Mouse (Mus musculus) brown adipose tissue, adult 24 weeks (tissue): Measurements from ENCODE around the gene Nacc1. TPM values are rescaled to one million over a fixed set of nuclear protein-coding genes. Genes with fewer than 3 reads are reported as not detected.

Source experiments
- H3K27ac ChIP-seq: fragments of 200-500 bp; replicated peaks from 2 replicates; pipeline ENCODE4 v1.5.1; 2012; ENCODE audit warnings: low read depth, mild to moderate bottlenecking, low read length
- H3K4me1 ChIP-seq: fragments of 200-500 bp; 2 replicates; pipeline ENCODE4 v1.6.1; 2012; ENCODE audit warnings: low read length, mixed read lengths; ENCODE audit not compliant: control insufficient read depth, insufficient read depth, insufficient read length
- H3K4me3 ChIP-seq: fragments of 200-500 bp; 2 replicates; pipeline ENCODE4 v1.5.1; 2012; ENCODE audit warnings: low read depth, mild to moderate bottlenecking, low read length, moderate library complexity; ENCODE audit not compliant: insufficient read depth
- polyA plus RNA-seq: library from polyadenylated mRNA; stranded (reverse); fragments of >200 nt; gene quantifications from 2 replicates; pipeline ENCODE4 v1.2.4, GENCODE M21; 2012; ENCODE audit not compliant: missing spikeins, insufficient read depth, insufficient read length

Gene Nacc1
- polyA plus RNA-seq, 1 experiment, result 22.9 TPM

DNA sequence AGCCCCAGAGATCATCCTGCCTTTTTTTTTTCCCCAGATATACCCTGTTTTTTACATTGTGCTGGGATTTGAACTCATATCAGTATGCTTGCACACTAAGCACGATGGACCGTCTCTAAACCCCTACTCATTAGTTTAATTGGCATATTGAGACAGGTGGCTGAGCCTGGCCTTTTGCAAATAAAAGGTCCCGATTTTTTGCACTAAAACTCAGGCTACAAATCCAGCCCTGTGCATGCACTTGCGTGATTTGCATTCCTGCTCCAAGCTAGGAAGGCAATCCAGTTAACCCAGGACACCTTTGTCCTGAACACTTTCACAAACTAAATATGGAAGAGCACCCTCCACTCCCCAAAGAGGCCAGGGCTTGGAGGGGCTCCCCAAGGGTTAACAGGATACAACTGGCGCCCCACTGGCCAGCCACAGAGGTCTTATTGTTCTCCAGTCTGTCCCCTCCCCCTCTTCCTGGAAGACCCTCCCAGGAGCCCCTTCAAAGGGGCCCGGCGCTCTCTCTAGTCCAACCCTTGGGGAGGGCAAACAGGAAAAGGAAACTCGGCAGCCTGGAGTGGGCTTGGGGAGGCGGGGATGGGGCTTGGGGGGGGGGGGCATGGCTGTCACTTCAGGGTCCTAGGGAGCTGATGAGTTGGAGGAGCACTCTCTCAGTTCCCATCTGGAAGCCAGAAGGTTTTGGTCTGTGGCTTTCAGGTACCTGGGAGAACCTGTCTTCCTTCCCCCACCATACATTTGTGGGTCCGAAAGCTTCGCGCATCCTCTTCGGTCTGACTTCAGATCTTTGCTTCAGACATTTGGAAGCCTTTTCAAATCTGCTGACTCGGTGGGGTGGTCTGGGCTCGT is 32.1 kb downstream of the Nacc1 start:
- Histone ChIP-seq H3K27ac (peak overlapping the region; percentile 88), H3K4me1 (peaks cover 3% of the 10 kb centered on the region; the same call in 1 of the 2 replicates), H3K4me3 (peak overlapping the region; percentile 59)

DNA sequence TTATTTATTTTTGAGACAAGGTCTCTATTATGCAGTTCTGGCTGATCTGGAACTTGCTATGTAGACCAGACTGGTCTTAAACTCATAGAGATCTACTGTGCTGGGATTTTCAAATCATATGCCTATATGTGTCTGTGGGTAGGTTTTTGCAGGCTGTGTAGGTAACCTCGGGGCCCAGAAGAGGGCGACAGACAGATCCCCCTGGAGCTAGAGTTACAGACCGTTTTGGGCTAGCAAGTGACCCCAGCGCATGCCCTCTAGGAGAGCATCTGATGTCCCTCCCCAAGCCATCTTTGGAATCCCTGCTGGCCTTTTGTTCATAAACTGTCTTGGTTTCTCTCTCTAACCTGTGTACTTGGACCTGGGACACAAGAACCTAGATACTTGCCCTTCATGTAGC is 33.1 kb downstream of the Nacc1 start:
- no peak overlapping the region for H3K4me3 ChIP-seq
- H3K4me1 ChIP-seq, result peaks cover 3% of the 10 kb centered on the region; the same call in 1 of the 2 replicates
- H3K27ac ChIP-seq, result no peak overlapping the region

DNA sequence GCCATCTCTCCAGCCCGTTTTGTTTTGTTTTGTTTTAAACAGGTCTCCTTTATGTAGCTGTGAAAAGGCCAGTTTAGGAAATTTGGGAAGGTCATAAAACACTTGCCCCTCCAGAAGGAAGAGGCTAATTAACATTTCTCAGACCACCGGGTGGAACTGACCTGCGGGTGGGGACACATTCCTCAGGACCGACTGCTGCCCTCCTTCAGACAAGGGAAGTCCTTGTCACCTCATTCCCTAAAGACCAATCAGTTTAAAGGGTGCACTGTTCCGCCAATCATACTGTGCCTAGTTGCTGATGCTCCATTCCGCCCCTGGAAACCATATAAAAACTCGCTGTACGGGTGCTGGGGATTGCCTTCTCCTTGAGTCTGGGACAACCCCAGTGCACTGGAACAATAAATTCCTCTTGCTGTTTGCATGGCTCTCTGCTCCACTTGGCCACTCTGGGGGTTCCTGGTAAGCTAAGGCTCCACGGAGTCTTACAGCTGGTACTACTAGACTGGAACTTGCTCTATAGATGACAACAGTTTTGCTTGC is 34.5 kb downstream of the Nacc1 start:
- no peak overlapping the region for H3K27ac ChIP-seq
- no peak overlapping the region for H3K4me3 ChIP-seq
- H3K4me1 ChIP-seq, result no peaks in the 10 kb centered on the region; the same call in 1 of the 2 replicates

DNA sequence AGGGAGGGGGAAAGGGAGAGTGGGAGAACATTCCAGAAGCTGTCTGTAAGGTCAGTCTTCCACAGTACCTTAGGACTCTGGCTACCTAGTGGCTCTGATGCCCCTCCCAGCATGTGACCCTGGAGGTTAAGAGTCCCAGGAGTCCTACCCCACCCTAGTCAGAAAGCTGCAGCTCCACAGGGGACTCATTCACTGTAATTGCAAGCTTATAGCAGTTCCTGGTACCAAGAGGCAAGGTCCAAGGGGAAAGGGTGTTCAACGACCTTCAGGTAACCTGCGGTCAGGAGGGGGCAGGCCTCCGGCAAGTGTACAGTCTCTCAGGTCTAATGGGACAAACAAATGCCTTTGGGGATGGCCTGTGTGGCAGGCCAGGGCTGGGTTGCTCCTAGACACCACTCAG is 37.4 kb downstream of the Nacc1 start:
- H3K27ac ChIP-seq, result no peak overlapping the region
- 0 out of 2 replicates have a peak, but pooled peaks cover 5% of the 10 kb centered on the region for H3K4me1 ChIP-seq
- no peak overlapping the region for H3K4me3 ChIP-seq

GRCm38 (mm10) chr8:84647461-84647901 is 40.2 kb downstream of the Nacc1 start:
- Histone ChIP-seq H3K4me1 (0 out of 2 replicates have a peak, but pooled peaks cover 5% of the 10 kb centered on the region), H3K27ac (no peak overlapping the region), H3K4me3 (no peak overlapping the region)

DNA sequence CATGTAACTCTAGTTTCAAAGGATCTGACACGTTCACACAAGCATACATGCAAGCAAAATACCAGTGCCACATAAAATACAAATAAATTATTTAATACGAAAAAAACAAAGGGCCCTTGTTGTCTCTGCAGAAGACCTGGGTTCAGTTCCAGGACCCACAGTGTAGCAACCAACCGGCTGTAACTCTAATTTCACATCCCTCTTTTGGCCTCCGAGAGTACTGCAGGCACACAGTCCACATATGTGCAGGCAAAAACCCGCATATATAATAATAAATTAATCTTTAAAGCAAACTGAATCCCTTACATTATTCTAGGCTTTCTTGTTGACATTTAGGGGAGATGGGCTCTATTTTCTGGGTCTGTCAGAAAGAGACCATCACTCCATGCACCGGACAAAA is 40.9 kb downstream of the Nacc1 start:
- Histone ChIP-seq H3K4me1 (0 out of 2 replicates have a peak, but pooled peaks cover 5% of the 10 kb centered on the region), H3K4me3 (no peak overlapping the region), H3K27ac (no peak overlapping the region)

DNA sequence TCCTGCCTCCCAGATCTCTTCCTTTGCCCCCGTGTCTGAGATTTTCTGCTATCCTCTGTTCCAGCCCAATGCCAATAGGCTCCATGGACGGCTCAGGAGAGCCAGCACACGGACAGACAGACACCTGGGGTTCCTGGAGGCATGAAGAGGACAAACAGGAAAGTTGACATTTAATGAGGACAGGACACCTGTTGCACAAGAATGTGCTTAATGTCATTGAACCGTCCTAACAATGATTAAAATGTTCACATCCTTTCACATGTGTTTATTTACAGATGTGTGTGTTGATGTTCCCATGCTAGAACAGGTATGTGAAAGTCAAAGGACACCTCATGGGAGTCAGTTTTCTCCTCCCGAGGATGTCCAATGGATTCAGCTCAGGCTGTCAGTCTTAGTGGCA is 44.6 kb downstream of the Nacc1 start:
- Histone ChIP-seq H3K27ac (no peak overlapping the region), H3K4me1 (0 out of 2 replicates have a peak, but pooled peaks cover 5% of the 10 kb centered on the region), H3K4me3 (no peak overlapping the region)

DNA sequence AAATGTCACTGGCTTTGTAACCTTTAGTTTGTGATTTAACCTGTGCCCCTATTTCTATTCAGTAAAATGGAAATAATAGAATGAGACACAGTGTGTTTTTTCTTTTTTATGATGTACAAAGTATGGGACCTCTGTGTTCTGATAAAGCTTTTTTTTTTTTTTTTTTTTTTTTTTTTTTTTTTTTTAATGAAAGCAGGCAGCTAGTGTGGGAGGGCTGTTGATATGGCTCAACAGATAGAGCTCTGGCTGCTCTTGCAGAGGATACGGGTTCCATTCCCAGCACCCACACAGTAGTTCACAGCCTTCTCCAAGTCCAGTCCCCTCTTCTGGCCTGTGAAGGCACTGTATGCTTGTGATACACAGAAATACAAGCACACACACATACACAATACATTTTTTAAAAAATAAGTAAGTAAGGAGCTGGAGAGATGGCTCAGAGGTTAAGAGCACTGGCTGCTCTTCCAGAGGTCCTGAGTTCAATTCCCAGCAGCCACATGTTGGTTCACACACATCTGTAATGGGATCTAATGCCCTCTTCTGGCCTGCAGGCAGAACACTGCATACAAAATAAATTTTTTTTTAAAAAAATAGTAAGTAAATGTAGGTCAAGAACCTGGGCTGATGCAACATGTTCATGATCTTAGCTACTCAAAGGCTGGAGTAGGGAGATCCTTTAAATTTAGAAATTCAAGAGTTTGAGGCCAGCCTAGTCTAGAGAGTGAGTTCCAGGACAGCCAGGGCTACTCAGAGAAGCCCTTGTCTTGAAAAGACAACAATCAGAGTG is 45.9 kb downstream of the Nacc1 start:
- Histone ChIP-seq H3K4me1 (no peaks in the 10 kb centered on the region), H3K27ac (no peak overlapping the region), H3K4me3 (no peak overlapping the region)

- Histone ChIP-seq H3K4me1 (no peaks in the 10 kb centered on the region; the same call in 1 of the 2 replicates), H3K4me3 (no peak overlapping the region), H3K27ac (no peak overlapping the region)
These were observed 46.9 kb downstream of the Nacc1 start for GRCm38 (mm10) chr8:84640617-84641294.

GRCm38 (mm10) chr8:84640010-84640588 is 47.6 kb downstream of the Nacc1 start:
- Histone ChIP-seq H3K4me3 (peak overlapping the region; percentile 67), H3K27ac (no peak overlapping the region), H3K4me1 (peaks cover 4% of the 10 kb centered on the region; the same call in 1 of the 2 replicates)

- H3K27ac ChIP-seq, result peak overlapping the region; percentile 63
- H3K4me3 ChIP-seq, result peak overlapping the region; percentile 67
- H3K4me1 ChIP-seq, result peaks cover 6% of the 10 kb centered on the region; the same call in 1 of the 2 replicates
These were observed 48.3 kb downstream of the Nacc1 start for GRCm38 (mm10) chr8:84639162-84640009.

- Histone ChIP-seq H3K27ac (peak overlapping the region; percentile 63; the same call in 1 of the 2 replicates), H3K4me1 (peaks cover 7% of the 10 kb centered on the region; the same call in 1 of the 2 replicates), H3K4me3 (peak overlapping the region; percentile 68)
These were observed 49.0 kb downstream of the Nacc1 start for GRCm38 (mm10) chr8:84638555-84639161.

- Histone ChIP-seq H3K27ac (peak overlapping the region; percentile 5; the same call in 1 of the 2 replicates), H3K4me3 (peak overlapping the region; percentile 68), H3K4me1 (peaks cover 7% of the 10 kb centered on the region; the same call in 1 of the 2 replicates)
These were observed 49.6 kb downstream of the Nacc1 start for GRCm38 (mm10) chr8:84637946-84638554.
